Mouse (Mus musculus): Measurements from ENCODE around the gene Ngfr. TPM values are rescaled to one million over a fixed set of nuclear protein-coding genes. Genes with fewer than 3 reads are reported as not detected.
A peak's percentile ranks its signal among the peaks of the same experiment; 100 is the strongest.

Ngfr gene
- total and polyA plus RNA-seq, 3 experiments, result not detected

DNA sequence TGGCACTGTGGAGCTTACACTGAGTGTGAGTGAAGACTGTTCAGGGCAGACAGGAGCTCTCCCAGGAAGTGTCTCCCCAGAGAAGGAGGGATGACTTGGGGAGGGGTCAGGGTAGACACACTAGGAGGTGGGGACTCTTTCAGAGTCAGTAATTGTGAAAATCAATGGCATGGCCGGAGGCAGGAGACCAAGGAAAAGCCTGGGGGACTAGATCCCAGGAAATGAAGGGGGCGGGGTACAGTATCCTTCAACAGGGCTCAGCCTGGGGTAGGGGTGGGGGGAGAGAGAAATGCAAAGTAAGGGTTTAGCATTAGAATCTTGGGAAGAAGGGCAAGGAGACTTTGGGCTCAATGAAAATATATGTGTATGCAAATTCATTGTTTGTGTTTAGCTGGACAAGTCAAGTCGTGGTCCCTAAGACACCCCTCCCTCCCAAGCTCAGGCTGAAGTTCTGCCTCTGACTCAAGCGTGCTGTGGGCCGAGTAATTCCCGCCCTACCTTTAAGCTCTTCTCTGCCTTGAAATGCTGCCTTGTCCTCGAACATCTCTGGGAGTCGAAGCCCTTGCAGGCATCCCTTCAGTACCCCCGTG lies 34.1 kb upstream of the Ngfr start:
- Histone ChIP-seq H3K27me3 (ENCODE audit: control insufficient read depth in 1 of 2, insufficient read depth in 2 of 2, low read length in 2 of 2) (peaks cover 15 to 30% of the 10 kb centered on the region in 2 experiments), H3K9me3 (replicated peaks; ENCODE audit: insufficient read depth, low read length) (no peaks in the 10 kb centered on the region), H3K4me3 (ENCODE audit: control insufficient read depth in 1 of 2, insufficient read depth in 1 of 2, low read depth in 2 of 2, low read length in 2 of 2) (no peak overlapping the region), H3K27ac (ENCODE audit: control insufficient read depth, low read depth, low read length) (no peak overlapping the region), H3K9ac (ENCODE audit: control insufficient read depth, low read depth, low read length, poor library complexity, severe bottlenecking) (no peak overlapping the region), H3K79me2 (ENCODE audit: control insufficient read depth, insufficient read depth, low read length, poor library complexity) (no peaks in the 10 kb centered on the region), H3K36me3 (ENCODE audit: control insufficient read depth in 1 of 2, insufficient read depth in 2 of 2, low read length in 2 of 2) (no peaks in the 10 kb centered on the region), H3K4me1 (ENCODE audit: control insufficient read depth in 1 of 2, insufficient read depth in 2 of 2, low read length in 2 of 2) (no peaks in the 10 kb centered on the region)
- no peak for DNase-seq (ENCODE audit: low read depth, low spot score)
- TF ChIP-seq TCF12 (IDR thresholded peaks at IDR 0.05; ENCODE audit: low read depth, low read length), result no peak
- TF ChIP-seq ZNF384 (IDR thresholded peaks at IDR 0.05; ENCODE audit: low read depth, low read length), result no peak
- no peak for TF ChIP-seq ETS1 (IDR thresholded peaks at IDR 0.05; ENCODE audit: low read depth, low read length)
- no peak for TF ChIP-seq JUND (IDR thresholded peaks at IDR 0.05; ENCODE audit: low read depth, low read length)
- no peak for TF ChIP-seq MEF2A (IDR thresholded peaks at IDR 0.05; ENCODE audit: extremely low read depth, insufficient replicate concordance, low read depth, low read length, poor library complexity, severe bottlenecking)
- no peak for TF ChIP-seq MXI1 (IDR thresholded peaks at IDR 0.05; ENCODE audit: low read depth, low read length)
- no peak for TF ChIP-seq GABPA (IDR thresholded peaks at IDR 0.05; ENCODE audit: low read depth, low read length)

- no peak for DNase-seq (ENCODE audit: low read depth, low spot score)
- Histone ChIP-seq H3K4me1 (ENCODE audit: control insufficient read depth in 1 of 2, insufficient read depth in 2 of 2, low read length in 2 of 2) (no peaks in the 10 kb centered on the region), H3K36me3 (ENCODE audit: control insufficient read depth in 1 of 2, insufficient read depth in 2 of 2, low read length in 2 of 2) (no peaks in the 10 kb centered on the region), H3K4me3 (ENCODE audit: control insufficient read depth in 1 of 2, insufficient read depth in 1 of 2, low read depth in 2 of 2, low read length in 2 of 2) (no peak overlapping the region), H3K9ac (ENCODE audit: control insufficient read depth, low read depth, low read length, poor library complexity, severe bottlenecking) (no peak overlapping the region), H3K27me3 (ENCODE audit: control insufficient read depth in 1 of 2, insufficient read depth in 2 of 2, low read length in 2 of 2) (peaks cover 14 to 26% of the 10 kb centered on the region in 2 experiments), H3K9me3 (replicated peaks; ENCODE audit: insufficient read depth, low read length) (no peaks in the 10 kb centered on the region), H3K27ac (ENCODE audit: control insufficient read depth, low read depth, low read length) (no peak overlapping the region), H3K79me2 (ENCODE audit: control insufficient read depth, insufficient read depth, low read length, poor library complexity) (no peaks in the 10 kb centered on the region)
- no peak for TF ChIP-seq TBP (IDR thresholded peaks at IDR 0.05; ENCODE audit: low read depth, low read length)
- TF ChIP-seq JUND (IDR thresholded peaks at IDR 0.05; ENCODE audit: low read depth, low read length), result no peak
- TF ChIP-seq UBTF (IDR thresholded peaks at IDR 0.05; ENCODE audit: borderline replicate concordance, insufficient read depth, low read depth, low read length), result no peak
- TF ChIP-seq ZKSCAN1 (IDR thresholded peaks at IDR 0.05; ENCODE audit: low read depth, low read length), result no peak
- TF ChIP-seq GATA1 (IDR thresholded peaks at IDR 0.05; ENCODE audit: low read depth, low read length), result no peak
- TF ChIP-seq MXI1 (IDR thresholded peaks at IDR 0.05; ENCODE audit: low read depth, low read length), result no peak
- no peak for TF ChIP-seq MAFK (IDR thresholded peaks at IDR 0.05; ENCODE audit: borderline replicate concordance, low read depth, low read length)
- no peak for TF ChIP-seq MEF2A (IDR thresholded peaks at IDR 0.05; ENCODE audit: extremely low read depth, insufficient replicate concordance, low read depth, low read length, poor library complexity, severe bottlenecking)
Measured at GRCm38 (mm10) chr11:95621010-95621409, 33.5 kb upstream of the Ngfr start.

- Histone ChIP-seq H3K27me3 (ENCODE audit: control insufficient read depth in 1 of 2, insufficient read depth in 2 of 2, low read length in 2 of 2) (peaks cover 12 to 21% of the 10 kb centered on the region in 2 experiments), H3K4me1 (ENCODE audit: control insufficient read depth in 1 of 2, insufficient read depth in 2 of 2, low read length in 2 of 2) (no peaks in the 10 kb centered on the region), H3K36me3 (ENCODE audit: control insufficient read depth in 1 of 2, insufficient read depth in 2 of 2, low read length in 2 of 2) (no peaks in the 10 kb centered on the region), H3K9me3 (replicated peaks; ENCODE audit: insufficient read depth, low read length) (no peaks in the 10 kb centered on the region), H3K79me2 (ENCODE audit: control insufficient read depth, insufficient read depth, low read length, poor library complexity) (no peaks in the 10 kb centered on the region), H3K9ac (ENCODE audit: control insufficient read depth, low read depth, low read length, poor library complexity, severe bottlenecking) (no peak overlapping the region), H3K4me3 (ENCODE audit: control insufficient read depth in 1 of 2, insufficient read depth in 1 of 2, low read depth in 2 of 2, low read length in 2 of 2) (no peak overlapping the region), H3K27ac (ENCODE audit: control insufficient read depth, low read depth, low read length) (no peak overlapping the region)
- DNase-seq (ENCODE audit: low read depth, low spot score), result peak; percentile 8
- TF ChIP-seq MAFK (IDR thresholded peaks at IDR 0.05; ENCODE audit: borderline replicate concordance, low read depth, low read length) (no peak), TAL1 (IDR thresholded peaks at IDR 0.05; ENCODE audit: low read length) (no peak), NELFE (IDR thresholded peaks at IDR 0.05; ENCODE audit: low read depth, low read length) (no peak), SIN3A (IDR thresholded peaks at IDR 0.05; ENCODE audit: low read length) (no peak), CHD2 (IDR thresholded peaks at IDR 0.05; ENCODE audit: low read length) (no peak), GABPA (IDR thresholded peaks at IDR 0.05; ENCODE audit: low read depth, low read length) (no peak), UBTF (IDR thresholded peaks at IDR 0.05; ENCODE audit: borderline replicate concordance, insufficient read depth, low read depth, low read length) (no peak)
Measured at GRCm38 (mm10) chr11:95619886-95620444, 32.4 kb upstream of the Ngfr start.
